Mouse (Mus musculus) heart, embryonic 12.5 days (tissue): Measurements from ENCODE around the gene Irak3. TPM values are rescaled to one million over a fixed set of nuclear protein-coding genes. Genes with fewer than 3 reads are reported as not detected.

Experiments used
- ATAC-seq: fragments of 200-750 bp; cut with Nextera tagmentation; 2 replicates; pipeline ENCODE4 v1.8.0; 2017; ENCODE audit warnings: moderate TSS enrichment, moderate library complexity; ENCODE audit not compliant: insufficient number of reproducible peaks, low FRiP score
- H3K27ac ChIP-seq: fragments of 300-500 bp; sonication (generic); 2 replicates; pipeline ENCODE4 v1.5.1; 2016; ENCODE audit warnings: mild to moderate bottlenecking, moderate library complexity; ENCODE audit not compliant: poor library complexity, severe bottlenecking
- H3K27me3 ChIP-seq: fragments of 300-500 bp; sonication (generic); replicated peaks from 2 replicates; pipeline ENCODE4 v1.6.1; 2016; ENCODE audit warnings: mild to moderate bottlenecking, moderate library complexity
- H3K36me3 ChIP-seq: fragments of 300-500 bp; sonication (generic); 2 replicates; pipeline ENCODE4 v1.6.1; 2016; ENCODE audit warnings: mild to moderate bottlenecking, moderate library complexity
- H3K4me1 ChIP-seq: fragments of 300-500 bp; sonication (generic); replicated peaks from 2 replicates; pipeline ENCODE4 v1.6.1; 2016; ENCODE audit warnings: mild to moderate bottlenecking
- H3K4me2 ChIP-seq: fragments of 300-500 bp; sonication (generic); 2 replicates; pipeline ENCODE4 v1.6.1; 2016; ENCODE audit warnings: mild to moderate bottlenecking, moderate library complexity
- H3K4me3 ChIP-seq: fragments of 300-500 bp; sonication (generic); 2 replicates; pipeline ENCODE4 v1.5.1; 2016; ENCODE audit warnings: mild to moderate bottlenecking
- H3K9ac ChIP-seq: fragments of 300-500 bp; sonication (generic); 2 replicates; pipeline ENCODE4 v1.6.1; 2016; ENCODE audit warnings: mild to moderate bottlenecking, moderate library complexity
- H3K9me3 ChIP-seq: fragments of 300-500 bp; sonication (generic); replicated peaks from 2 replicates; pipeline ENCODE4 v1.6.1; 2016; ENCODE audit warnings: mild to moderate bottlenecking, moderate library complexity
- WGBS: fragments of 180-500 bp; shearing (Covaris S2); methylation state at CpG from one replicate; pipeline ENCODE4 v1.1.7; 2016; 5-methylcytosine and 5-hydroxymethylcytosine counted together
- polyA plus RNA-seq: library from polyadenylated mRNA; unstranded; fragments of >200 nt; fragmentation: Nextera tagmentation; extraction: Ambion mirVana; gene quantifications from 2 replicates; pipeline ENCODE4 v1.2.1, GENCODE M21; 2016

Gene Irak3
- polyA plus RNA-seq, 1 experiment from 2014 or later, result 0.20 TPM

GRCm38 (mm10) chr10:120182887-120183286 is 19.0 kb downstream of the Irak3 start:
- Histone ChIP-seq H3K27me3 (no peaks in the 10 kb centered on the region; the same call in 1 of the 2 replicates), H3K27ac (no peak overlapping the region), H3K9ac (no peak overlapping the region), H3K9me3 (peaks cover 17% of the 10 kb centered on the region), H3K36me3 (no peaks in the 10 kb centered on the region), H3K4me1 (no peaks in the 10 kb centered on the region), H3K4me3 (no peak overlapping the region), H3K4me2 (no peak overlapping the region)
- WGBS, result 88% methylated on average over 1 of the region's 1 CpGs
- no peak for ATAC-seq

GRCm38 (mm10) chr10:120174192-120174705 is 27.7 kb downstream of the Irak3 start:
- Histone ChIP-seq H3K36me3 (no peaks in the 10 kb centered on the region), H3K4me2 (no peak overlapping the region), H3K27ac (no peak overlapping the region), H3K9ac (no peak overlapping the region), H3K4me1 (peaks cover under 1% of the 10 kb centered on the region), H3K4me3 (no peak overlapping the region), H3K9me3 (peaks cover 8% of the 10 kb centered on the region; the same call in 1 of the 2 replicates), H3K27me3 (no peaks in the 10 kb centered on the region)
- ATAC-seq, result no peak
- WGBS, result 83% methylated on average over 15 of the region's 15 CpGs

- WGBS, result 50% methylated on average over 5 of the region's 5 CpGs
- H3K27me3 ChIP-seq, result no peaks in the 10 kb centered on the region
- no peak for ATAC-seq
- H3K9me3 ChIP-seq, result no peaks in the 10 kb centered on the region
- no peaks in the 10 kb centered on the region for H3K36me3 ChIP-seq
- H3K4me1 ChIP-seq, result peaks cover 12% of the 10 kb centered on the region
- no peak overlapping the region for H3K4me2 ChIP-seq
- H3K4me3 ChIP-seq, result no peak overlapping the region
- no peak overlapping the region for H3K9ac ChIP-seq
- H3K27ac ChIP-seq, result no peak overlapping the region
These were observed 30.6 kb downstream of the Irak3 start for GRCm38 (mm10) chr10:120171340-120171739.

- H3K36me3 ChIP-seq, result no peaks in the 10 kb centered on the region
- no peak for ATAC-seq
These were observed 31.7 kb downstream of the Irak3 start for GRCm38 (mm10) chr10:120170277-120170676.

GRCm38 (mm10) chr10:120169841-120170240 is 32.1 kb downstream of the Irak3 start:
- H3K4me1 ChIP-seq, result peaks cover 12% of the 10 kb centered on the region
- ATAC-seq, result no peak
- H3K9me3 ChIP-seq, result no peaks in the 10 kb centered on the region
- H3K9ac ChIP-seq, result no peak overlapping the region
- 77% methylated on average over 5 of the region's 5 CpGs for WGBS
- no peaks in the 10 kb centered on the region for H3K27me3 ChIP-seq
- H3K27ac ChIP-seq, result no peak overlapping the region
- H3K4me2 ChIP-seq, result no peak overlapping the region
- H3K36me3 ChIP-seq, result no peaks in the 10 kb centered on the region
- no peak overlapping the region for H3K4me3 ChIP-seq

More at GRCm38 (mm10) chr10:120170277-120170676, 31.7 kb downstream of the Irak3 start:
- WGBS, result 78% methylated on average over 4 of the region's 4 CpGs
- no peaks in the 10 kb centered on the region for H3K9me3 ChIP-seq
- H3K27ac ChIP-seq, result no peak overlapping the region
- H3K4me3 ChIP-seq, result no peak overlapping the region
- no peaks in the 10 kb centered on the region for H3K27me3 ChIP-seq
- H3K4me2 ChIP-seq, result no peak overlapping the region
- no peak overlapping the region for H3K9ac ChIP-seq
- peaks cover 12% of the 10 kb centered on the region for H3K4me1 ChIP-seq

GRCm38 (mm10) chr10:120169064-120169463 is 32.9 kb downstream of the Irak3 start:
- 41% methylated on average over 10 of the region's 10 CpGs for WGBS
- H3K9ac ChIP-seq, result no peak overlapping the region
- peaks cover 12% of the 10 kb centered on the region for H3K4me1 ChIP-seq
- no peak for ATAC-seq
- no peaks in the 10 kb centered on the region for H3K27me3 ChIP-seq
- H3K4me2 ChIP-seq, result no peak overlapping the region
- no peak overlapping the region for H3K27ac ChIP-seq
- H3K9me3 ChIP-seq, result no peaks in the 10 kb centered on the region
- H3K36me3 ChIP-seq, result no peaks in the 10 kb centered on the region
- H3K4me3 ChIP-seq, result no peak overlapping the region

- WGBS, result 70% methylated on average over 1 of the region's 1 CpGs
These were observed 33.9 kb downstream of the Irak3 start for GRCm38 (mm10) chr10:120168070-120168469.

GRCm38 (mm10) chr10:120165793-120166503 is 36.0 kb downstream of the Irak3 start:
- 87% methylated on average over 17 of the region's 17 CpGs for WGBS
- H3K9me3 ChIP-seq, result no peaks in the 10 kb centered on the region
- no peak overlapping the region for H3K4me3 ChIP-seq
- H3K27me3 ChIP-seq, result no peaks in the 10 kb centered on the region
- H3K4me1 ChIP-seq, result peaks cover 12% of the 10 kb centered on the region
- ATAC-seq, result no peak
- no peak overlapping the region for H3K4me2 ChIP-seq
- H3K36me3 ChIP-seq, result no peaks in the 10 kb centered on the region
- H3K9ac ChIP-seq, result no peak overlapping the region
- no peak overlapping the region for H3K27ac ChIP-seq

More at GRCm38 (mm10) chr10:120168070-120168469, 33.9 kb downstream of the Irak3 start:
- no peak overlapping the region for H3K4me3 ChIP-seq
- no peak for ATAC-seq
- no peaks in the 10 kb centered on the region for H3K9me3 ChIP-seq
- no peaks in the 10 kb centered on the region for H3K27me3 ChIP-seq
- H3K4me2 ChIP-seq, result no peak overlapping the region
- H3K4me1 ChIP-seq, result peaks cover 12% of the 10 kb centered on the region
- H3K27ac ChIP-seq, result no peak overlapping the region
- H3K36me3 ChIP-seq, result no peaks in the 10 kb centered on the region
- H3K9ac ChIP-seq, result no peak overlapping the region

GRCm38 (mm10) chr10:120164931-120165792 is 36.8 kb downstream of the Irak3 start:
- Histone ChIP-seq H3K27me3 (no peaks in the 10 kb centered on the region), H3K9me3 (no peaks in the 10 kb centered on the region), H3K4me1 (peaks cover 12% of the 10 kb centered on the region), H3K36me3 (no peaks in the 10 kb centered on the region), H3K27ac (no peak overlapping the region), H3K9ac (no peak overlapping the region), H3K4me2 (no peak overlapping the region), H3K4me3 (no peak overlapping the region)
- 83% methylated on average over 19 of the region's 19 CpGs for WGBS
- no peak for ATAC-seq

- WGBS, result 87% methylated on average over 7 of the region's 7 CpGs
- Histone ChIP-seq H3K27me3 (no peaks in the 10 kb centered on the region), H3K36me3 (no peaks in the 10 kb centered on the region), H3K27ac (no peak overlapping the region), H3K9me3 (no peaks in the 10 kb centered on the region), H3K4me3 (no peak overlapping the region), H3K4me1 (peaks cover 5% of the 10 kb centered on the region), H3K9ac (no peak overlapping the region), H3K4me2 (no peak overlapping the region)
- ATAC-seq, result no peak
These were observed 38.4 kb downstream of the Irak3 start for GRCm38 (mm10) chr10:120163490-120163889.

- H3K36me3 ChIP-seq, result no peaks in the 10 kb centered on the region
These were observed 39.1 kb downstream of the Irak3 start for GRCm38 (mm10) chr10:120162840-120163239.

More at GRCm38 (mm10) chr10:120162840-120163239, 39.1 kb downstream of the Irak3 start:
- ATAC-seq, result no peak
- H3K9ac ChIP-seq, result no peak overlapping the region
- no peak overlapping the region for H3K4me2 ChIP-seq
- H3K27me3 ChIP-seq, result no peaks in the 10 kb centered on the region
- no peaks in the 10 kb centered on the region for H3K4me1 ChIP-seq
- H3K4me3 ChIP-seq, result no peak overlapping the region
- no peak overlapping the region for H3K27ac ChIP-seq
- 78% methylated on average over 10 of the region's 10 CpGs for WGBS
- no peaks in the 10 kb centered on the region for H3K9me3 ChIP-seq
